8 mouse cellular contexts compared by ENCODE assay signal in genomic region chr3:96593790-96594560, GRCm38 (mm10). TPM values are rescaled to one million over a fixed set of nuclear protein-coding genes. Genes with fewer than 3 reads are reported as not detected.
DNase-seq lines count a peak whose midpoint lies in the region; ATAC-seq lines count a peak whose summit lies in the region.

TSS of gene Polr3gl (minus strand) at chr3:96594181.

- peak within 1 kb of the TSS; percentile 83 for H3K9ac ChIP-seq in heart, embryonic 13.5 days
- peak within 1 kb of the TSS; percentile 73 for H3K9ac ChIP-seq in liver, embryonic 13.5 days
- H3K9ac ChIP-seq in stomach, embryonic 16.5 days (ENCODE audit: low read length) = peak within 1 kb of the TSS; percentile 81

- DNase-seq in CD4-positive helper T cell, adult 2 months (ENCODE audit: low read depth, low spot score) = peak; percentile 94
- DNase-seq in brain, embryonic 18.5 days (ENCODE audit: low read depth, low spot score) = peak; percentile 90
- DNase-seq in kidney, postnatal 10 days = peak; percentile 96
- peak; percentile 89 for DNase-seq in liver, embryonic 13.5 days
- peak; percentile 93 for DNase-seq in neural tube, embryonic 10.5 days (ENCODE audit: extremely low spot score, low spot score)

- peak within 1 kb of the TSS; percentile 65 for H3K4me3 ChIP-seq in heart, embryonic 13.5 days
- H3K4me3 ChIP-seq in liver, embryonic 13.5 days (replicated peaks) = peak within 1 kb of the TSS; percentile 63
- H3K4me3 ChIP-seq in stomach, embryonic 16.5 days (replicated peaks; ENCODE audit: low read length) = peak within 1 kb of the TSS; percentile 80

- ATAC-seq in erythroid progenitor cell, adult 5-6 weeks (replicated peaks; ENCODE audit: low FRiP score, poor library complexity, severe bottlenecking) = peak; percentile 98
- ATAC-seq in heart, embryonic 13.5 days (ENCODE audit: extremely low read depth, insufficient number of reproducible peaks, low FRiP score, low TSS enrichment) = peak; percentile 78
- peak; percentile 95 for ATAC-seq in liver, embryonic 13.5 days (ENCODE audit: low read depth)
- ATAC-seq in stomach, embryonic 16.5 days (ENCODE audit: insufficient read depth, low FRiP score) = peak; percentile 90

- H3K27ac ChIP-seq in heart, embryonic 13.5 days (replicated peaks) = peak within 1 kb of the TSS; percentile 89
- H3K27ac ChIP-seq in liver, embryonic 13.5 days = peak within 1 kb of the TSS; percentile 62
- peak within 1 kb of the TSS; percentile 88 for H3K27ac ChIP-seq in stomach, embryonic 16.5 days (ENCODE audit: low read length)

- no peaks in the 10 kb centered on the region for H3K9me3 ChIP-seq in heart, embryonic 13.5 days
- no peaks in the 10 kb centered on the region for H3K9me3 ChIP-seq in liver, embryonic 13.5 days (replicated peaks)
- H3K9me3 ChIP-seq in stomach, embryonic 16.5 days (replicated peaks; ENCODE audit: control insufficient read depth, low read length) = no peaks in the 10 kb centered on the region

- peaks cover 10% of the 10 kb centered on the region; the same call in 1 of the 2 replicates for H3K36me3 ChIP-seq in heart, embryonic 13.5 days
- H3K36me3 ChIP-seq in liver, embryonic 13.5 days = 0 out of 2 replicates have a peak, but pooled peaks cover 6% of the 10 kb centered on the region
- H3K36me3 ChIP-seq in stomach, embryonic 16.5 days (ENCODE audit: control insufficient read depth, insufficient read depth, low read length) = no peaks in the 10 kb centered on the region; the same call in 1 of the 2 replicates

- H3K27me3 ChIP-seq in heart, embryonic 13.5 days (replicated peaks) = no peaks in the 10 kb centered on the region
- H3K27me3 ChIP-seq in liver, embryonic 13.5 days = peaks cover 44% of the 10 kb centered on the region
- peaks cover 6% of the 10 kb centered on the region; the same call in 1 of the 2 replicates for H3K27me3 ChIP-seq in stomach, embryonic 16.5 days (ENCODE audit: control insufficient read depth, insufficient read depth, low read length)

- WGBS in heart, embryonic 13.5 days = under 1% methylated on average over 36 of the region's 38 CpGs
- under 1% methylated on average over 36 of the region's 38 CpGs for WGBS in liver, embryonic 13.5 days (ENCODE audit: insufficient replicate concordance)
- 1% methylated on average over 38 of the region's 38 CpGs for WGBS in stomach, embryonic 16.5 days

- H3K4me1 ChIP-seq in heart, embryonic 13.5 days = peaks cover 45% of the 10 kb centered on the region
- peaks cover 46% of the 10 kb centered on the region for H3K4me1 ChIP-seq in liver, embryonic 13.5 days (replicated peaks)
- peaks cover 23% of the 10 kb centered on the region for H3K4me1 ChIP-seq in stomach, embryonic 16.5 days (ENCODE audit: control insufficient read depth, insufficient read depth, low read length)

- H3K4me2 ChIP-seq in heart, embryonic 13.5 days = peak within 1 kb of the TSS; percentile 89
- H3K4me2 ChIP-seq in liver, embryonic 13.5 days = peak within 1 kb of the TSS; percentile 82
- H3K4me2 ChIP-seq in stomach, embryonic 16.5 days (ENCODE audit: low read depth, low read length) = peak within 1 kb of the TSS; percentile 97

RNA-seq across cellular contexts. Expression of gene Polr3gl, which starts in this region (rescaled TPM):
- 29.2 and 32.7 TPM in 2 replicates for total RNA-seq in erythroid progenitor cell, adult 5-6 weeks (2015; ENCODE audit: low replicate concordance)
- total RNA-seq in erythroid progenitor cell, adult 5-6 weeks (2017; ENCODE audit: low replicate concordance) = 20.9 and 63.7 TPM in 2 replicates
- 33.5 and 36.1 TPM in 2 replicates for polyA plus RNA-seq in heart, embryonic 13.5 days (2015; fragmentation: Nextera tagmentation; extraction: Ambion mirVana)
- 13.0 and 13.5 TPM in 2 replicates for polyA plus RNA-seq in liver, embryonic 13.5 days (2015; fragmentation: Nextera tagmentation; extraction: Ambion mirVana)
- polyA plus RNA-seq in stomach, embryonic 16.5 days (2015; fragmentation: Nextera tagmentation; extraction: Ambion mirVana) = 26.4 and 29.8 TPM in 2 replicates

Comparison
In these comparisons a context has a peak if more than half of its experiments do, and no peak if none do; other contexts are left out.
1. Peak in every context shown above with its lines: DNase-seq, ATAC-seq, H3K4me3 ChIP-seq and H3K27ac ChIP-seq.